Mouse (Mus musculus): ENCODE results near the gene Shank2. TPM values are rescaled to one million over a fixed set of nuclear protein-coding genes. Genes with fewer than 3 reads are reported as not detected.

Gene Shank2
- polyA plus RNA-seq, 1 experiment from 2014 or later, result 0.54 TPM

GRCm38 (mm10) chr7:144329403-144329890 is 327.7 kb downstream of the Shank2 start:
- no peak overlapping the region for H3K4me3 ChIP-seq (replicated peaks)
- H3K9me3 ChIP-seq (replicated peaks), result no peaks in the 10 kb centered on the region
- no peaks in the 10 kb centered on the region for H3K27me3 ChIP-seq
- no peaks in the 10 kb centered on the region for H3K36me3 ChIP-seq (replicated peaks)
- H3K4me1 ChIP-seq (replicated peaks), result no peaks in the 10 kb centered on the region
- H3K9ac ChIP-seq, result no peak overlapping the region
- no peak overlapping the region for H3K27ac ChIP-seq (replicated peaks)
- WGBS (ENCODE audit: insufficient replicate concordance), result 32% methylated on average over 2 of the region's 2 CpGs
- no peak overlapping the region for H3K4me2 ChIP-seq
- ATAC-seq (ENCODE audit: insufficient read depth), result no peak

- no peak for ATAC-seq (ENCODE audit: insufficient read depth)
Observed at GRCm38 (mm10) chr7:144336626-144337025, 334.9 kb downstream of the Shank2 start.

GRCm38 (mm10) chr7:144338694-144339093 is 337.0 kb downstream of the Shank2 start:
- H3K9me3 ChIP-seq (replicated peaks), result no peaks in the 10 kb centered on the region
- no peaks in the 10 kb centered on the region for H3K27me3 ChIP-seq
- no peak overlapping the region for H3K4me3 ChIP-seq (replicated peaks)
- H3K27ac ChIP-seq (replicated peaks), result no peak overlapping the region
- no peaks in the 10 kb centered on the region for H3K4me1 ChIP-seq (replicated peaks)
- ATAC-seq (ENCODE audit: insufficient read depth), result no peak
- H3K4me2 ChIP-seq, result no peak overlapping the region
- H3K36me3 ChIP-seq (replicated peaks), result no peaks in the 10 kb centered on the region
- WGBS (ENCODE audit: insufficient replicate concordance), result 64% methylated on average over 5 of the region's 5 CpGs
- no peak overlapping the region for H3K9ac ChIP-seq

More at GRCm38 (mm10) chr7:144336626-144337025, 334.9 kb downstream of the Shank2 start:
- no peak overlapping the region for H3K9ac ChIP-seq
- no peaks in the 10 kb centered on the region for H3K36me3 ChIP-seq (replicated peaks)
- no peak overlapping the region for H3K4me3 ChIP-seq (replicated peaks)
- no peaks in the 10 kb centered on the region for H3K4me1 ChIP-seq (replicated peaks)
- no peak overlapping the region for H3K4me2 ChIP-seq
- H3K9me3 ChIP-seq (replicated peaks), result no peaks in the 10 kb centered on the region
- no peaks in the 10 kb centered on the region for H3K27me3 ChIP-seq
- no peak overlapping the region for H3K27ac ChIP-seq (replicated peaks)

- Histone ChIP-seq H3K36me3 (replicated peaks) (no peaks in the 10 kb centered on the region), H3K9ac (no peak overlapping the region), H3K4me1 (replicated peaks) (no peaks in the 10 kb centered on the region), H3K27ac (replicated peaks) (no peak overlapping the region), H3K27me3 (no peaks in the 10 kb centered on the region), H3K4me2 (no peak overlapping the region), H3K9me3 (replicated peaks) (no peaks in the 10 kb centered on the region), H3K4me3 (replicated peaks) (no peak overlapping the region)
- WGBS (ENCODE audit: insufficient replicate concordance), result 64% methylated on average over 6 of the region's 6 CpGs
- no peak for ATAC-seq (ENCODE audit: insufficient read depth)
Observed at GRCm38 (mm10) chr7:144340376-144340775, 338.6 kb downstream of the Shank2 start.

GRCm38 (mm10) chr7:144366133-144366532 is 364.4 kb downstream of the Shank2 start:
- no peak overlapping the region for H3K4me2 ChIP-seq
- no peaks in the 10 kb centered on the region for H3K9me3 ChIP-seq (replicated peaks)
- H3K27me3 ChIP-seq, result no peaks in the 10 kb centered on the region
- H3K36me3 ChIP-seq (replicated peaks), result no peaks in the 10 kb centered on the region
- H3K27ac ChIP-seq (replicated peaks), result no peak overlapping the region
- ATAC-seq (ENCODE audit: insufficient read depth), result no peak
- WGBS (ENCODE audit: insufficient replicate concordance), result 46% methylated on average over 2 of the region's 2 CpGs
- H3K9ac ChIP-seq, result no peak overlapping the region
- H3K4me1 ChIP-seq (replicated peaks), result no peaks in the 10 kb centered on the region
- H3K4me3 ChIP-seq (replicated peaks), result no peak overlapping the region

- Histone ChIP-seq H3K4me2 (no peak overlapping the region), H3K27me3 (no peaks in the 10 kb centered on the region), H3K27ac (replicated peaks) (no peak overlapping the region), H3K4me1 (replicated peaks) (no peaks in the 10 kb centered on the region), H3K36me3 (replicated peaks) (no peaks in the 10 kb centered on the region), H3K9me3 (replicated peaks) (no peaks in the 10 kb centered on the region), H3K9ac (no peak overlapping the region), H3K4me3 (replicated peaks) (no peak overlapping the region)
- 70% methylated on average over 8 of the region's 8 CpGs for WGBS (ENCODE audit: insufficient replicate concordance)
- ATAC-seq (ENCODE audit: insufficient read depth), result no peak
Observed at GRCm38 (mm10) chr7:144373059-144373458, 371.3 kb downstream of the Shank2 start.

- Histone ChIP-seq H3K9me3 (replicated peaks) (no peaks in the 10 kb centered on the region), H3K9ac (no peak overlapping the region), H3K36me3 (replicated peaks) (no peaks in the 10 kb centered on the region), H3K4me1 (replicated peaks) (no peaks in the 10 kb centered on the region), H3K27ac (replicated peaks) (no peak overlapping the region), H3K27me3 (no peaks in the 10 kb centered on the region), H3K4me3 (replicated peaks) (no peak overlapping the region), H3K4me2 (no peak overlapping the region)
- WGBS (ENCODE audit: insufficient replicate concordance), result 55% methylated on average over 2 of the region's 2 CpGs
- no peak for ATAC-seq (ENCODE audit: insufficient read depth)
Observed at GRCm38 (mm10) chr7:144375483-144375882, 373.8 kb downstream of the Shank2 start.

- H3K9ac ChIP-seq, result no peak overlapping the region
- no peak overlapping the region for H3K4me3 ChIP-seq (replicated peaks)
- no peak overlapping the region for H3K27ac ChIP-seq (replicated peaks)
- no peaks in the 10 kb centered on the region for H3K4me1 ChIP-seq (replicated peaks)
- H3K9me3 ChIP-seq (replicated peaks), result no peaks in the 10 kb centered on the region
- no peaks in the 10 kb centered on the region for H3K36me3 ChIP-seq (replicated peaks)
- H3K4me2 ChIP-seq, result no peak overlapping the region
- no peak for ATAC-seq (ENCODE audit: insufficient read depth)
- no peaks in the 10 kb centered on the region for H3K27me3 ChIP-seq
- WGBS (ENCODE audit: insufficient replicate concordance), result 66% methylated on average over 4 of the region's 4 CpGs
Observed at GRCm38 (mm10) chr7:144378254-144378653, 376.5 kb downstream of the Shank2 start.

GRCm38 (mm10) chr7:144379243-144379884 is 377.6 kb downstream of the Shank2 start:
- 40% methylated on average over 6 of the region's 6 CpGs for WGBS (ENCODE audit: insufficient replicate concordance)
- Histone ChIP-seq H3K27ac (replicated peaks) (no peak overlapping the region), H3K27me3 (no peaks in the 10 kb centered on the region), H3K9me3 (replicated peaks) (no peaks in the 10 kb centered on the region), H3K9ac (no peak overlapping the region), H3K4me3 (replicated peaks) (no peak overlapping the region), H3K4me2 (no peak overlapping the region), H3K4me1 (replicated peaks) (no peaks in the 10 kb centered on the region), H3K36me3 (replicated peaks) (no peaks in the 10 kb centered on the region)
- ATAC-seq (ENCODE audit: insufficient read depth), result no peak

GRCm38 (mm10) chr7:144381588-144381987 is 379.9 kb downstream of the Shank2 start:
- no peak overlapping the region for H3K4me3 ChIP-seq (replicated peaks)
- 52% methylated on average over 10 of the region's 10 CpGs for WGBS (ENCODE audit: insufficient replicate concordance)
- H3K9ac ChIP-seq, result no peak overlapping the region
- no peaks in the 10 kb centered on the region for H3K9me3 ChIP-seq (replicated peaks)
- no peak overlapping the region for H3K27ac ChIP-seq (replicated peaks)
- no peaks in the 10 kb centered on the region for H3K36me3 ChIP-seq (replicated peaks)
- H3K27me3 ChIP-seq, result no peaks in the 10 kb centered on the region
- no peak for ATAC-seq (ENCODE audit: insufficient read depth)
- H3K4me2 ChIP-seq, result no peak overlapping the region
- H3K4me1 ChIP-seq (replicated peaks), result no peaks in the 10 kb centered on the region

GRCm38 (mm10) chr7:144387537-144387936 is 385.8 kb downstream of the Shank2 start:
- Histone ChIP-seq H3K36me3 (replicated peaks) (no peaks in the 10 kb centered on the region), H3K4me3 (replicated peaks) (no peak overlapping the region), H3K27me3 (no peaks in the 10 kb centered on the region), H3K9me3 (replicated peaks) (no peaks in the 10 kb centered on the region), H3K4me1 (replicated peaks) (no peaks in the 10 kb centered on the region), H3K27ac (replicated peaks) (no peak overlapping the region), H3K4me2 (no peak overlapping the region), H3K9ac (no peak overlapping the region)
- 76% methylated on average over 6 of the region's 6 CpGs for WGBS (ENCODE audit: insufficient replicate concordance)
- no peak for ATAC-seq (ENCODE audit: insufficient read depth)

- Histone ChIP-seq H3K9ac (no peak overlapping the region), H3K9me3 (replicated peaks) (no peaks in the 10 kb centered on the region), H3K27ac (replicated peaks) (no peak overlapping the region), H3K4me1 (replicated peaks) (no peaks in the 10 kb centered on the region), H3K4me2 (no peak overlapping the region), H3K4me3 (replicated peaks) (no peak overlapping the region), H3K27me3 (no peaks in the 10 kb centered on the region), H3K36me3 (replicated peaks) (no peaks in the 10 kb centered on the region)
- ATAC-seq (ENCODE audit: insufficient read depth), result no peak
- WGBS (ENCODE audit: insufficient replicate concordance), result 74% methylated on average over 2 of the region's 2 CpGs
Observed at GRCm38 (mm10) chr7:144389704-144390103, 388.0 kb downstream of the Shank2 start.
